Mouse (Mus musculus) E14TG2a.4 (cell line): ENCODE measurements around the gene Zfp784.

ENCODE experiments used
- H3K27me3 ChIP-seq: 2 replicates; pipeline ENCODE4 v1.6.1; 2014; ENCODE audit warnings: low read length, control low read depth; ENCODE audit not compliant: insufficient read depth
- H3K36me3 ChIP-seq: 2 replicates; pipeline ENCODE4 v1.6.1; 2014; ENCODE audit warnings: low read length, control low read depth; ENCODE audit not compliant: insufficient read depth
- H3K4me1 ChIP-seq: replicated peaks from 2 replicates; pipeline ENCODE4 v1.6.1; 2014; ENCODE audit warnings: low read depth, low read length, control low read depth
- H3K4me3 ChIP-seq: replicated peaks from 2 replicates; pipeline ENCODE4 v1.5.1; 2014; ENCODE audit warnings: mild to moderate bottlenecking, low read length
- H3K9me3 ChIP-seq: 2 replicates; pipeline ENCODE4 v1.6.1; 2014; ENCODE audit warnings: low read length, control low read depth
- CTCF ChIP-seq: conservative IDR thresholded peaks from 2 replicates; pipeline ENCODE4 v1.5.1; 2014; ENCODE audit warnings: low read length
- NANOG ChIP-seq: IDR thresholded peaks from 2 replicates; pipeline ENCODE4 v1.6.1; 2014; ENCODE audit warnings: borderline replicate concordance, low read length, mixed read lengths
- POU5F1 ChIP-seq: IDR thresholded peaks from 2 replicates; pipeline ENCODE4 v1.6.1; 2014; ENCODE audit warnings: low read length, borderline replicate concordance

Gene Zfp784

DNA sequence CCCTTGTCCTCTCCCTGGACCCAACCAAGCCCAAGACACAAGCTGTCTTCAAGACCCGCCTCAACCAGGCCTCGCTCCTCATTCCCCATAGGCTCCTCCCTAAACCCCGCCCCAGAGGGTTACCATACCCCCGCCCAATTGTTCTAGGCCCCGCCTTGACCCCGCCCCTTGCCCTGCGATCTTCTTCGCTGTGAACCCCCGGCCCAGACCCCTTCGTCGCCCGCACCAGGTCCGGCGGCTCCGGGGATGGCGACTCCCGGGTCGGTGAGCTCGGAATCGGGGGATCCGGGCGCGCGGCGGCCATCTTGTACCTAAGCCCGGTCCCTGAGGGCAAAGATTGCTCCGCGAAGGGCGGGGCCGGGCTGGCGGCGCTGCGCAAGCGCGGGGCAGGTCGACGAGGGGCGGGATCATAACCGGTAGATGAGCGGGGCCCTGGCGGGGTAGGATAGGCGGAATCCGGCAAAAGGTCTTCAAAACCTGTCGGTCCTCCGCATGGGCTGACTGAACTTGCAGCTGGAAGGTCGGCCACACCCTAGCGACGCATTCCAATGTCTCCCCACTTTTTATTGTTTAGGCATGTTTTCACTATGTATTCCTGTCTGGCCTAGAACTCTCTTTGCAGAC, at the start of gene Zfp784:
Zfp784 (minus strand) TSS at position 338 of the 624 bp plus-strand sequence.
- H3K36me3 ChIP-seq, result peaks cover 10% of the 10 kb centered on the region
- H3K4me1 ChIP-seq, result peaks cover 28% of the 10 kb centered on the region
- no peaks in the 10 kb centered on the region for H3K9me3 ChIP-seq
- TF ChIP-seq POU5F1 (no peak), NANOG (no peak), CTCF (no peak)
- H3K4me3 ChIP-seq, result peak within 1 kb of the TSS; percentile 90
- peaks cover 19% of the 10 kb centered on the region for H3K27me3 ChIP-seq

DNA sequence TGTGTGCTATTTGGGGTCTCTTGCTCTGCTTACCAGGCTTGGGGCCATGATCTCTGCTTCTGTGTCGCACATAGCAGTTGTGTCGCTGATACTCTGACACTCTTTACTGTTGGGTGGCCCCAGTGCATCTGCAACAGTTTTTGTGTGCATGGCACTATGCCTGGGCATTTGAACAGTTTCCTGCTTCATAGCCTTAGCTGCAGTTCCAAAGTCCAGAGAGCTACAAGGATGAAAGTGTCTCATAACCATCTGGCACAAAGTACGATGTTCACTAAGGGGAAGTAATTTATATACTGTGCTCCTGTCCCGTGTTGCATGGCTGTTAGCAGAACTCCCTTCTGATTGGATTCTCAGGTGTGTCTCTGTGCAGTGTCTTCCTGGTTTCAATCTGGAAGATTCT, 49.6 kb upstream of the Zfp784 start:
- H3K36me3 ChIP-seq, result peaks cover 97% of the 10 kb centered on the region
- no peak overlapping the region for H3K4me3 ChIP-seq
- H3K9me3 ChIP-seq, result no peaks in the 10 kb centered on the region
- TF ChIP-seq POU5F1, result no peak
- TF ChIP-seq NANOG, result no peak
- no peak for TF ChIP-seq CTCF
- H3K4me1 ChIP-seq, result peaks cover 56% of the 10 kb centered on the region
- no peaks in the 10 kb centered on the region for H3K27me3 ChIP-seq

DNA sequence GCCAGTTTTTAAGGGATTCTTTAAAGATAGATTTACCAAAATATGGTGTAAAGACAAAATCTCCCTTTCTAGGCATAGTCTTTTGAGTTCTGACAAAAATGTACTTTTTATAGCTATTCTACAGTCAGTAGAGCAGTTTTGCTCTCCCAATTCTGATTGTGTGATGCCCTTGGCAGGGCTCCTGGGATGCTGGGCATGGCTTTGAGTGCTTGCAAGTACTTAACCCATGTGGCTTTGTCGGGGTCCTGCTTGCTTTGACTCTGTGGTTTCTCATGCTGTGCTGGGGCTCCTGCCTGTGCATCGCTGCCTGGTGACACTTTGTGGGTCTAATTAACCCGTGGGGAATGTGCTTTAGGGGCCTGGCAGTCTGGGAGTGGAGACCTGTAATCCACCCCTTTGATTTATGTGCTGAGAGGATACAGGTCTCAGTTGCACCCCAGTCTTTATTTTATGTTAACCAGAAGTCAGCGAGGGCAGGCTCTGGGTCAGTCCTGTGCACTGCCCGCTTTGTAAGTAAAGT, 48.7 kb upstream of the Zfp784 start:
- Histone ChIP-seq H3K36me3 (peaks cover 94% of the 10 kb centered on the region), H3K4me3 (no peak overlapping the region), H3K9me3 (no peaks in the 10 kb centered on the region), H3K27me3 (no peaks in the 10 kb centered on the region), H3K4me1 (peaks cover 52% of the 10 kb centered on the region)
- TF ChIP-seq POU5F1, result no peak
- TF ChIP-seq NANOG, result no peak
- TF ChIP-seq CTCF, result no peak

DNA sequence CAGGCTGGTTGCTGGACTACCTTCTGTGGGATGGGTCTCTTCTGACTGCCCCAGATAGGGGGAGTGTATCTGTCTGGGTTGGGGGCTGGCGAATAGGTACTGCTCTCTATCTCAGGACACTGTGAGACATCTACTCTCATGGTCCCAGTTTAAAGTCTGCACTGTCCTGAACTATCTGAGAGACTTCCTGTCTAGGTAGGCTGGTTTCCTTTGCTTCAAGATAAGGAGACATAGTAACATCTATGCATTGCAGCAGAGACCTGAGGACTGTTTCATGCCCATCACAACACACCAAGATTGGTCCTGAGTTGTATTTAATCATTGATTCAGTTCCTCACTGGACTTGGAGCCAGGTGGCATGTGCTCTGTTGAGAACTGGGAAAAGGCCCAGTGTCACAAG, 47.3 kb upstream of the Zfp784 start:
- H3K9me3 ChIP-seq, result no peaks in the 10 kb centered on the region
- H3K27me3 ChIP-seq, result no peaks in the 10 kb centered on the region
- peaks cover 56% of the 10 kb centered on the region for H3K4me1 ChIP-seq
- H3K4me3 ChIP-seq, result no peak overlapping the region
- H3K36me3 ChIP-seq, result peaks cover 84% of the 10 kb centered on the region
- TF ChIP-seq NANOG (no peak), POU5F1 (no peak), CTCF (no peak)

DNA sequence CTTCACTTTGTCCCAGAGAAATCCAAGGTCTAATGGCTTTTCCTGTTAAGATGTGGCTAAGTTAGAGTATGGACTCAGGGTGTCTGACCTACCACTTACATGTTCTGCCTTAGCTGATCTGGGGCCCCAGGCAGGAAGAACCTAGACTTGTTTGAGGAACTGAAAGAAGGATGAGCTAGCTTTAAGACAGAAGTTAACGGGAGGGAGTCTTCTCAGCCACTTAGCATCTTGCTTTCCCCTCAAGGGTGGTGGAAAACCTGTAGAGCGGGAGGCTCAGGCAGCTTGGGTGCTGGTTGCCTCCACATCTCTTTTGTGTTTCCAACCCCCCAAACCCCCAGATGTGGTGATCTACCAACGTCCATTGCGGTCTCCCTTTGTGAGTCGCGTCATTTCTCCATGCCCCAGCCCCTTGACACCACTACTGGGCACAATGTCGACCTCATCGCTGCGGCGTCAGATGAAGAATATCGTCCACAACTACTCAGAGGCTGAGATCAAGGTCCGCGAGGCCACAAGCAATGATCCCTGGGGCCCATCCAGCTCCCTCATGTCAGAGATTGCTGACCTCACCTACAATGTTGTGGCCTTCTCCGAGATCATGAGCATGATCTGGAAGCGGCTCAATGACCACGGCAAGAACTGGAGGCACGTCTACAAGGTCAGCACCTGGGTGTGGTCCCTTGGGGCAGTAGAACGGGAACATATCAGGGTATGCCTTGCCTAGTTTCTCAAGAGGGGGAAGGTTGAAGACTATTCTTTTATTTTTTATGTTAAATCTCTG, 45.3 kb upstream of the Zfp784 start:
- H3K4me1 ChIP-seq, result peaks cover 56% of the 10 kb centered on the region
- H3K27me3 ChIP-seq, result no peaks in the 10 kb centered on the region
- H3K4me3 ChIP-seq, result no peak overlapping the region
- no peak for TF ChIP-seq CTCF
- TF ChIP-seq POU5F1, result no peak
- TF ChIP-seq NANOG, result no peak
- no peaks in the 10 kb centered on the region for H3K9me3 ChIP-seq
- peaks cover 73% of the 10 kb centered on the region for H3K36me3 ChIP-seq

DNA sequence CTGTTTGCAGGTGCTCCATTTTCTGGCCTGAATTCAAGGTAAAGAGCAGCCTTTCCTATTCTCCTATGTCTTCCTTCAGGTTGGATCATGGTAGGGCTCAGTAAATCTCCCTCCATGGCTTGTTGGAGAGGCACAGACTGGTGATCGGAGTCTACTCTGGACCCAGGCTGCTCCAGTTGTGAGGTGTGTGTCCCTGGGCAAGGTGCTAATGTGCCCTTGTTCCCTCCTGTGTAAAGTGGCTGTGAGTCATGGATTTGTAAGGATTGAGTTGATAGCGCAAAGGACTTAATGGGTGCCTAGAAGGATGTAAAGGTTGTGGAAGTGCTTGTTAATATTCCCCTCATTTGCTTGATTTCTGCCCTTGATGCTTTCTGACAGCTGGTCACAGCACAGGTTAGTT, 43.7 kb upstream of the Zfp784 start:
- Histone ChIP-seq H3K4me3 (no peak overlapping the region), H3K27me3 (no peaks in the 10 kb centered on the region), H3K36me3 (peaks cover 73% of the 10 kb centered on the region), H3K9me3 (no peaks in the 10 kb centered on the region), H3K4me1 (peaks cover 62% of the 10 kb centered on the region)
- TF ChIP-seq NANOG (no peak), POU5F1 (no peak), CTCF (no peak)

DNA sequence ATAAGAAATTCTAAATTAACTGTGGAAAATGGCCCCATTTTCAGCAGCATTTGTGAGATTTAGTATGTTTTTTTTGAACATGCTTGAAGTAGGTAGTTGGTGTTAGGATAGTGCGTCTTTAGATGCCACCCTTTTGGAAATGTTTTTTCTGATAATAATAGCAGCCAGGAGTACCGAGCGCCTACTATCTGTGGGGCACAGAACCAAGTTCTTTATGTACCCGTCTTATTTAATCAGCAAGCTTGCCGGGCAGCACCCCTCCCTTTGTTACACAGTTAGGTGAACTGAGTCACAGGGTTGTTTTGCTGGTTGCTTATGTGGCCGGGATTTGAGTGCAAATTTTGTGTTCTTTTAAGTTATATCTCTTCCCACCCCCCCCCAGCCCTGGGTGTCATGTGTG, 43.0 kb upstream of the Zfp784 start:
- no peaks in the 10 kb centered on the region for H3K9me3 ChIP-seq
- TF ChIP-seq NANOG (no peak), CTCF (no peak), POU5F1 (no peak)
- peaks cover 68% of the 10 kb centered on the region for H3K4me1 ChIP-seq
- H3K4me3 ChIP-seq, result peak overlapping the region; percentile 98
- peaks cover 73% of the 10 kb centered on the region for H3K36me3 ChIP-seq
- H3K27me3 ChIP-seq, result no peaks in the 10 kb centered on the region

DNA sequence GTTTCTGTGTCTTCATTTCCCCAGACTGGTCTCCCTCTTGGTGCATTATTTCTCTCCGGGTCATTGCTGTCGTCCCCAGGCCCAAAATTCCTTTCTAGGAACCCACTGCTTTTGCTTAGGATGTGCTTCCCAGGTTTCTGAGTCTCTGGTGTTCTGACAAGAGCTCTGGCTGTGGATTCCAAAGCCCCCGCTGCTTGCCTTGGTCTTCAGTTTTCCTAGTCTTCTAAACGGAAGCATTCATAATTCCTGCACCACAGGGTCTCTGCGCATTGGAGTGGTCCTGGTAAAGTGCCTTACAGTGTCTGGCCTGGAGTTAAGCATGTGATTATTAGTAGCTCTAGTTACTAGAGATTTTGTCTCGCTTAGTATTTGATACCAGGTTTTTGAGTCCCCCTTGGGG, 42.6 kb upstream of the Zfp784 start:
- Histone ChIP-seq H3K27me3 (no peaks in the 10 kb centered on the region), H3K36me3 (peaks cover 72% of the 10 kb centered on the region), H3K4me3 (peak overlapping the region; percentile 98), H3K9me3 (no peaks in the 10 kb centered on the region), H3K4me1 (peaks cover 71% of the 10 kb centered on the region)
- TF ChIP-seq NANOG (no peak), CTCF (no peak), POU5F1 (no peak)
